Mouse (Mus musculus) E14TG2a.4 (cell line): ENCODE measurements around the gene Snap25.

Experiments used
- CTCF ChIP-seq: conservative IDR thresholded peaks from 2 replicates; pipeline ENCODE4 v1.5.1; 2014; ENCODE audit warnings: low read length
- NANOG ChIP-seq: IDR thresholded peaks from 2 replicates; pipeline ENCODE4 v1.6.1; 2014; ENCODE audit warnings: borderline replicate concordance, low read length, mixed read lengths
- POU5F1 ChIP-seq: IDR thresholded peaks from 2 replicates; pipeline ENCODE4 v1.6.1; 2014; ENCODE audit warnings: low read length, borderline replicate concordance

- TF ChIP-seq CTCF (no peak), NANOG (no peak), POU5F1 (no peak)
Observed at GRCm38 (mm10) chr2:136745327-136745994, 32.2 kb downstream of the Snap25 start.
